Mouse (Mus musculus) ES-E14 (cell line): ENCODE measurements around the gene Pnpla2.

Source experiments
- MAFK ChIP-seq: IDR thresholded peaks from 2 replicates; pipeline ENCODE4 v1.6.1; 2014; ENCODE audit warnings: mild to moderate bottlenecking, low read depth, low read length, inconsistent platforms; ENCODE audit not compliant: insufficient read depth
- ZC3H11A ChIP-seq: IDR thresholded peaks from 2 replicates; pipeline ENCODE4 v1.6.1; 2012; ENCODE audit warnings: low read depth, mild to moderate bottlenecking, inconsistent platforms, low read length, borderline replicate concordance
- ZNF384 ChIP-seq: IDR thresholded peaks from 2 replicates; pipeline ENCODE4 v1.6.1; 2012; ENCODE audit warnings: low read depth, low read length, inconsistent platforms

- TF ChIP-seq ZC3H11A: no peak
- TF ChIP-seq ZNF384: no peak
- TF ChIP-seq MAFK: no peak
Measured at GRCm38 (mm10) chr7:141457236-141457635, 2.2 kb downstream of the Pnpla2 start.
